In the genomic region with DNA sequence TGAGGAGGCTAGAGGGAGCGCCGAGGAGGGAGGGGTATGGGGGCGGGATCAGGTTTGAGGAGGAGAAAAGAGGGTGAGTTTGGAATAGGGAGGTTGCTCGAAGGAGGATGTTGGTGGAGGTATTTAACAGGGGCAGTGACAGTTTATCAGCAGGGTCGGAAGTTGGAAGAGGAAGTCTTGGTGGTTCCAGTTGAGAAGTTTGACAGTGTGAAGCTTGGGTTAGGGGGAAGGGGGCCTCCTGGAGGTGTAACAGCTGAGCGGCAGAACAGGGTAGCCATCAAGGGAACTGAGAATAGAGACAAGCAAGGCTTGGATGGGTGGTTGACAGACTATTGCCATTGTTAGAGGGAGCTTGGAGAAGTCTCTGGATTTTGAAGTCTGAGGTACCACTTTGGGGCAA, we compare ENCODE assay signal across 26 mouse cellular contexts.
DNase-seq lines count a peak whose midpoint lies in the region; ATAC-seq and TF ChIP-seq lines count a peak whose summit lies in the region.
"Had no signal": no experiment of that assay in that cellular context is flagged by ENCODE, and none has a peak within 500 bp of the region (broad histone marks: within the 10 kb centered on the region; RNA-seq: fewer than 3 reads in every experiment).

No protein-coding gene starts in this region.

- DNase-seq in thymus, postnatal 4 days = peak; percentile 25
- no peak for DNase-seq in thymus, postnatal 36 days
- DNase-seq in spleen, adult 12 weeks (ENCODE audit: low spot score) = peak; percentile 2
- DNase-seq in kidney, postnatal 14 days = no peak
- DNase-seq in layer of hippocampus, adult 11-12 months (ENCODE audit: low spot score) = no peak
- no peak for DNase-seq in left cerebral cortex, adult 2 months (ENCODE audit: extremely low spot score in 1 of 2, low spot score in 2 of 2)
- DNase-seq: adrenal gland, postnatal 10 days; cerebellum, adult 9-11 months; heart, adult 18-20 months; heart, postnatal 36 days; liver, embryonic 13.5 days; lung, postnatal 4 days; midbrain, embryonic 14.5 days had no signal

- no peaks in the 10 kb centered on the region for H3K36me3 ChIP-seq in liver, embryonic 12.5 days
- H3K36me3 ChIP-seq: embryonic facial prominence, embryonic 12.5 days; heart, embryonic 13.5 days; hindbrain, embryonic 15.5 days; limb, embryonic 10.5 days; liver, embryonic 13.5 days; lung, embryonic 15.5 days had no signal

- no peaks in the 10 kb centered on the region for H3K9me3 ChIP-seq in liver, embryonic 12.5 days (replicated peaks)
- H3K9me3 ChIP-seq: embryonic facial prominence, embryonic 12.5 days; forebrain, embryonic 13.5 days; hindbrain, embryonic 15.5 days; limb, embryonic 10.5 days; liver, embryonic 13.5 days; lung, embryonic 15.5 days had no signal

- H3K9ac ChIP-seq in liver, embryonic 12.5 days = no peak overlapping the region
- H3K9ac ChIP-seq: embryonic facial prominence, embryonic 12.5 days; forebrain, embryonic 13.5 days; heart, embryonic 13.5 days; hindbrain, embryonic 15.5 days; liver, embryonic 13.5 days; lung, embryonic 15.5 days had no signal

- H3K4me3 ChIP-seq in liver, embryonic 12.5 days = no peak overlapping the region
- no peak overlapping the region for H3K4me3 ChIP-seq in left cerebral cortex, adult 2 months
- H3K4me3 ChIP-seq: embryonic facial prominence, embryonic 12.5 days; erythroblast, embryonic 14.5 days; forebrain, embryonic 13.5 days; heart, embryonic 13.5 days; hindbrain, embryonic 15.5 days; limb, embryonic 10.5 days; liver, embryonic 13.5 days; lung, embryonic 15.5 days; myocyte had no signal

- H3K4me2 ChIP-seq in liver, embryonic 12.5 days = no peak overlapping the region
- H3K4me2 ChIP-seq: embryonic facial prominence, embryonic 12.5 days; forebrain, embryonic 13.5 days; heart, embryonic 13.5 days; hindbrain, embryonic 15.5 days; liver, embryonic 13.5 days; lung, embryonic 15.5 days had no signal

- WGBS in liver, embryonic 12.5 days (ENCODE audit: insufficient replicate concordance) = 15% methylated on average over 6 of the region's 6 CpGs

- TF ChIP-seq CTCF in left cerebral cortex, adult 2 months (IDR thresholded peaks at IDR 0.05) = no peak

- ATAC-seq in liver, embryonic 12.5 days = 0 out of 2 replicates have a peak, but pooled peaks have one; percentile 13
- ATAC-seq: activated CD4-positive, CD25-positive, alpha-beta regulatory T cell, adult 4 months; forebrain, embryonic 13.5 days; intestine, postnatal 0 days; Patski had no signal

- no peak overlapping the region for H3K27ac ChIP-seq in liver, embryonic 12.5 days
- H3K27ac ChIP-seq in left cerebral cortex, adult 2 months = no peak overlapping the region
- H3K27ac ChIP-seq: embryonic facial prominence, embryonic 12.5 days; forebrain, embryonic 13.5 days; heart, embryonic 13.5 days; hindbrain, embryonic 15.5 days; kidney, postnatal 0 days; limb, embryonic 10.5 days; liver, embryonic 13.5 days; lung, embryonic 15.5 days had no signal

- intact Hi-C loops in left cerebral cortex, adult 2 months (cut with DNase I) = no loop called here

- H3K27me3 ChIP-seq in liver, embryonic 12.5 days (replicated peaks) = 0 out of 2 replicates have a peak, but pooled peaks cover 2% of the 10 kb centered on the region
- H3K27me3 ChIP-seq: embryonic facial prominence, embryonic 12.5 days; forebrain, embryonic 13.5 days; hindbrain, embryonic 15.5 days; liver, embryonic 13.5 days; Patski had no signal

- H3K4me1 ChIP-seq in liver, embryonic 12.5 days = peaks cover 3% of the 10 kb centered on the region; the same call in 1 of the 2 replicates
- H3K4me1 ChIP-seq: embryonic facial prominence, embryonic 12.5 days; forebrain, embryonic 13.5 days; heart, embryonic 13.5 days; hindbrain, embryonic 15.5 days; limb, embryonic 10.5 days; liver, embryonic 13.5 days; lung, embryonic 15.5 days had no signal

Comparison
In these comparisons a context has a peak if more than half of its experiments do, and no peak if none do; other contexts are left out.
1. DNase-seq: peak in thymus, postnatal 4 days (single experiment) and spleen, adult 12 weeks (single experiment); none in thymus, postnatal 36 days (0 of 2), kidney, postnatal 14 days (single experiment), layer of hippocampus, adult 11-12 months (single experiment) and left cerebral cortex, adult 2 months (0 of 2).